Mouse (Mus musculus) cerebellum, adult 9-11 months (tissue): ENCODE data around the gene Notch2.

Source experiments
- DNase-seq: peaks from one replicate; pipeline ENCODE4 v3.0.0; 2022

Gene Notch2

GRCm38 (mm10) chr3:98178340-98178739 is 165.0 kb downstream of the Notch2 start:
- no peak for DNase-seq

GRCm38 (mm10) chr3:98180805-98181204 is 167.5 kb downstream of the Notch2 start:
- DNase-seq = no peak

- no peak for DNase-seq
Measured at GRCm38 (mm10) chr3:98185163-98185714, 171.9 kb downstream of the Notch2 start.

- DNase-seq = no peak
Measured at GRCm38 (mm10) chr3:98187777-98188176, 174.4 kb downstream of the Notch2 start.

GRCm38 (mm10) chr3:98197711-98198532 is 184.6 kb downstream of the Notch2 start:
- DNase-seq = peak; percentile 14

GRCm38 (mm10) chr3:98199747-98200146 is 186.4 kb downstream of the Notch2 start:
- no peak for DNase-seq
